Mouse (Mus musculus): Measurements from ENCODE around the gene D11Wsu47e.

DNA sequence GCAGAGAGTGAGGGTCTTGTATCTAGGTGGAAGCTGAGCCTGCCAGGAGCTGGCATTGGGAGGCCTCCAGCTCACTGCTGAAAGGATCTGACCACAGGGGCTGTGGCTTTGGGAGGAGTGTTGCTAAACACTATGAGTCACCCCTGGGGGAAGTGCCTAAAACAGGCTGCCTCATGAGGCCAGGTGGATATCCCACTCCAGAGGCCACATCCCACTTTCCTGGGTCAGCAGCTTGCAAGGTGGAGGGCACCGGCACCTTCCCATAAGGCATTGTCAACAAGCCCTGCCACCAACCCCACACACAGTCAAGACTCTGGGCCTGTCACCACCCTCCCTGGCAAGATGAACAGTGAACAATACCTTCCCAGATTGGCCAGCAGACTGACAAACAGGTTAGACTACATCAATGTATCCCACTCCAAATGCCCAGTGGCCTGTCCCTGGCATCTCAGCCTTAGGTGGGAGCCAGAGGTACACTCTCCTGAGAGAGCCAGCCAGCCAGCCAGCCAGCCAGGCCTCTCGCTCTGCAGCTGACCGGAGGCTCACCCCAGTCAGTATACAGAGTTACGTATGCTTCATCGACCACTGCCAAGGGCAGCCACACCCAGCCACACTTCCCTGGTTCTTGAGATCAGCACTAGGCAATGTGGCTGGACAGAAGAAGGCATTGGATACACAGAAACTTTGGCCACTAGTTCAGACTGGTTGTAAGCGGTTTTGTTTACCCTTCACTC lies 49.6 kb downstream of the D11Wsu47e start:
- TF ChIP-seq CTCF (IDR thresholded peaks at IDR 0.05; ENCODE audit: control insufficient read depth, insufficient read depth, low read length) (no peak), POLR2A (IDR thresholded peaks at IDR 0.05; ENCODE audit: borderline replicate concordance, control insufficient read depth, low read depth, low read length) (no peak)
